Mouse (Mus musculus): ENCODE results near the gene Trpv5.

GRCm38 (mm10) chr6:41646220-41646619 is 34.3 kb downstream of the Trpv5 start:
- no peak for TF ChIP-seq CTCF (IDR thresholded peaks at IDR 0.05; ENCODE audit: insufficient read depth, low read depth, low read length)
- TF ChIP-seq POLR2A (IDR thresholded peaks at IDR 0.05; ENCODE audit: insufficient read depth, low read depth, low read length) = no peak

Measured in olfactory bulb, adult 2 months (tissue).